In the genomic region with DNA sequence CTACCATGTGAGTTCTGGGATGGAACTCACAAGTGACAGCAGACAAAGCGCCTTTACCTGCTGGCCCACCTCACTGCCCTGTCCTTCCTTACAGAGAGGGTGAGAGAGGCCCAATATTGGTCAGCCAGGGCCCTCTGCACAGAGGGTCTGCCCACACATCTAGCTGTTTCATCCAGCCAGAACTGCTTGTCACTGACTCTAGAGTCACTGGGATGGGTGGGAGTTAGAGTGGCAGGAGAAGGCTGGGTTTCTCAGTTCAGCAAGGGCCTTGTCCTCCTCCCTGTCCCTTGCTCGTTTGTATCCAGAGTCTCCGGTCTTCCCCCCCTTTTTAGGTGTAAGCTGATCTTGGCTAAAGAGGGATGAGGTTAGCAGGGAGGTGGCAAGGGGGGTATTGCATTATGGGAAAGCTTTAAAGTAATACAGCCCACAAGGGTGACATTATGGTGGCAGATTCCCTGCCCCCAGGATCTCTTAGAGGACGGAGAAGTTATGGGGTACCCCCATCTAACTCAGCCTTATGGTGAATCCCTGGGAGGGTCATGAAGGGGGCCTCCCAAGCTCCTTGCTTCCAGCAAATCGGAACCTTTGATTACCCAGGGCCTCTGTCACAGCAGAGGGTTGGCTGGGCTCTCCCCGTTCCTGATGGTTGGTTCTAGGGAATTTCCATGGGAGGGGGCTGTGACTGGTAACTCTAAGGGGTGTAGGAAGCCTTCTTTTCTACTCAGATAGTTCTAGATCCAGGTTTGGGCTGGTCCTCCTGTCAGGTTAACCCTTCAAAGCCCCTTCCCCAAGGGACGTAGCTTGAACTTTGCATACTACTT, we compare ENCODE assay signal across 11 mouse cellular contexts. TPM values are rescaled to one million over a fixed set of nuclear protein-coding genes. Genes with fewer than 3 reads are reported as not detected.
DNase-seq lines count a peak whose midpoint lies in the region; ATAC-seq lines count a peak whose summit lies in the region.
"Had no signal": no experiment of that assay in that cellular context is flagged by ENCODE, and none has a peak within 500 bp of the region (broad histone marks: within the 10 kb centered on the region; RNA-seq: fewer than 3 reads in every experiment).

No protein-coding gene starts in this region.

- H3K9me3 ChIP-seq in kidney, embryonic 15.5 days (replicated peaks): no peaks in the 10 kb centered on the region
- H3K9me3 ChIP-seq in embryonic facial prominence, embryonic 14.5 days (ENCODE audit: control insufficient read depth, low read length): no peaks in the 10 kb centered on the region
- H3K9me3 ChIP-seq in liver, embryonic 13.5 days (replicated peaks): no peaks in the 10 kb centered on the region

- peaks cover 78% of the 10 kb centered on the region for H3K4me1 ChIP-seq in kidney, embryonic 15.5 days
- H3K4me1 ChIP-seq in embryonic facial prominence, embryonic 14.5 days (ENCODE audit: control insufficient read depth, insufficient read depth, low read length): peaks cover 10% of the 10 kb centered on the region; the same call in 1 of the 2 replicates
- H3K4me1 ChIP-seq in liver, embryonic 13.5 days (replicated peaks): peaks cover 37% of the 10 kb centered on the region

- ATAC-seq in kidney, embryonic 15.5 days (replicated peaks; ENCODE audit: low FRiP score): peak; percentile 59
- no peak for ATAC-seq in embryonic facial prominence, embryonic 14.5 days (ENCODE audit: low read depth)
- no peak for ATAC-seq in liver, embryonic 13.5 days (ENCODE audit: low read depth)

- peak overlapping the region; percentile 78 for H3K4me2 ChIP-seq in kidney, embryonic 15.5 days
- peak overlapping the region; percentile 77 for H3K4me2 ChIP-seq in embryonic facial prominence, embryonic 14.5 days (ENCODE audit: low read depth, low read length)
- H3K4me2 ChIP-seq in liver, embryonic 13.5 days: peak overlapping the region; percentile 62

- peak overlapping the region; percentile 69 for H3K9ac ChIP-seq in kidney, embryonic 15.5 days
- H3K9ac ChIP-seq in embryonic facial prominence, embryonic 14.5 days (ENCODE audit: low read depth, low read length): no peak overlapping the region
- H3K9ac ChIP-seq in liver, embryonic 13.5 days: no peak overlapping the region

- peak overlapping the region; percentile 79 for H3K4me3 ChIP-seq in kidney, embryonic 15.5 days (replicated peaks)
- peak overlapping the region; percentile 63 for H3K4me3 ChIP-seq in embryonic facial prominence, embryonic 14.5 days (ENCODE audit: low read depth, low read length)
- no peak overlapping the region for H3K4me3 ChIP-seq in liver, embryonic 13.5 days (replicated peaks)

- no peak for DNase-seq in kidney, adult 9 months
- peak; percentile 63 for DNase-seq in Muller cell, postnatal 12 days (ENCODE audit: inconsistent ontology term)
- no peak for DNase-seq in embryonic facial prominence, embryonic 14.5 days (ENCODE audit: low spot score)
- DNase-seq in liver, embryonic 13.5 days: no peak
- DNase-seq in left cerebral cortex, adult 18-20 months (ENCODE audit: low spot score in 2 of 2): no peak
- DNase-seq in adrenal gland, postnatal 25 days: no peak
- DNase-seq: cerebellum, adult 11 months; kidney, adult 18-20 months; lung, postnatal 4 days; thymus, postnatal 36 days had no signal

- peak overlapping the region; percentile 85 for H3K27ac ChIP-seq in kidney, embryonic 15.5 days
- H3K27ac ChIP-seq in embryonic facial prominence, embryonic 14.5 days (replicated peaks; ENCODE audit: low read depth, low read length): no peak overlapping the region
- no peak overlapping the region for H3K27ac ChIP-seq in liver, embryonic 13.5 days

- peaks cover 13% of the 10 kb centered on the region for H3K36me3 ChIP-seq in kidney, embryonic 15.5 days
- no peaks in the 10 kb centered on the region for H3K36me3 ChIP-seq in embryonic facial prominence, embryonic 14.5 days (ENCODE audit: control insufficient read depth, insufficient read depth, low read length)
- H3K36me3 ChIP-seq in liver, embryonic 13.5 days: 0 out of 2 replicates have a peak, but pooled peaks cover under 1% of the 10 kb centered on the region

- peaks cover 20% of the 10 kb centered on the region; the same call in 1 of the 2 replicates for H3K27me3 ChIP-seq in kidney, embryonic 15.5 days
- H3K27me3 ChIP-seq in embryonic facial prominence, embryonic 14.5 days (replicated peaks; ENCODE audit: control insufficient read depth, insufficient read depth, low read length): peaks cover 23% of the 10 kb centered on the region
- peaks cover 58% of the 10 kb centered on the region for H3K27me3 ChIP-seq in liver, embryonic 13.5 days

- WGBS in kidney, embryonic 15.5 days: 29% methylated on average over 7 of the region's 7 CpGs
- 38% methylated on average over 7 of the region's 7 CpGs for WGBS in embryonic facial prominence, embryonic 14.5 days
- WGBS in liver, embryonic 13.5 days (ENCODE audit: insufficient replicate concordance): 52% methylated on average over 7 of the region's 7 CpGs

RNA-seq across cellular contexts. Expression of a gene that starts 2.6 kb away (rescaled TPM):
- polyA plus RNA-seq in kidney, embryonic 15.5 days (2015; fragmentation: Nextera tagmentation; extraction: Ambion mirVana): 6.8 and 7.1 TPM in 2 replicates
- polyA plus RNA-seq in embryonic facial prominence, embryonic 14.5 days (2014; fragmentation: Nextera tagmentation; extraction: Ambion mirVana): 2.1 and 4.2 TPM in 2 replicates
- 0.86 and 1.0 TPM in 2 replicates for polyA plus RNA-seq in liver, embryonic 13.5 days (2015; fragmentation: Nextera tagmentation; extraction: Ambion mirVana)
- 1 to 10 TPM; 1.3 to 1.5 TPM for total RNA-seq in left cerebral cortex, adult 18-20 months (2021)
- 18.7 and 19.3 TPM in 2 replicates for total RNA-seq in adrenal gland, postnatal 25 days (2021)
